Mouse (Mus musculus) CH12.LX (cell line): ENCODE results near the gene Nipsnap3b. TPM values are rescaled to one million over a fixed set of nuclear protein-coding genes. Genes with fewer than 3 reads are reported as not detected.

ENCODE experiments used
- DNase-seq: peaks from one replicate; pipeline ENCODE4 v3.0.0-alpha.2; 2013; ENCODE audit errors: extremely low read depth
- H3K27ac ChIP-seq: 2 replicates; pipeline ENCODE4 v1.5.1; 2012; ENCODE audit warnings: low read depth, mild to moderate bottlenecking, control low read depth, moderate library complexity; ENCODE audit not compliant: insufficient read depth
- H3K27me3 ChIP-seq: replicated peaks from 2 replicates; pipeline ENCODE3; 2012; ENCODE audit warnings: inconsistent platforms
- H3K36me3 ChIP-seq, 2 experiments: replicated peaks in 1 of 2; 2 replicates each; pipeline versions ENCODE3 to v1.6.1; 2012; ENCODE audit warnings: inconsistent platforms in 1 of 2, low read length in 1 of 2, mild to moderate bottlenecking in 1 of 2, mixed read lengths in 1 of 2, moderate library complexity in 1 of 2; ENCODE audit not compliant: control insufficient read depth in 1 of 2, insufficient read depth in 1 of 2
- H3K4me1 ChIP-seq, 2 experiments: 2 replicates each; pipeline ENCODE4 v1.6.1; 2012; ENCODE audit warnings: inconsistent platforms in 1 of 2, moderate library complexity in 1 of 2; ENCODE audit not compliant: insufficient read depth in 2 of 2, control insufficient read depth in 1 of 2
- H3K4me2 ChIP-seq: 2 replicates; pipeline ENCODE4 v1.6.1; 2012; ENCODE audit warnings: low read depth, mild to moderate bottlenecking, control low read depth; ENCODE audit not compliant: poor library complexity, insufficient read depth, severe bottlenecking
- H3K4me3 ChIP-seq, 3 experiments: fragments of 150-350 bp in 1 of 3; sonication (generic) in 1 of 3; replicated peaks in 1 of 3; 2 replicates each; pipeline versions ENCODE3 to v1.5.1; 2011 to 2012; ENCODE audit warnings: low read depth in 2 of 3, low read length in 2 of 3, mild to moderate bottlenecking in 2 of 3, moderate library complexity in 2 of 3, control low read depth in 1 of 3, improper control_type of control experiment in 1 of 3, inconsistent platforms in 1 of 3, mixed read lengths in 1 of 3; ENCODE audit not compliant: poor library complexity in 1 of 3
- H3K79me2 ChIP-seq: replicated peaks from 2 replicates; pipeline ENCODE4 v1.6.1; 2012; ENCODE audit warnings: mild to moderate bottlenecking, moderate library complexity; ENCODE audit not compliant: control insufficient read depth, poor library complexity, insufficient read depth, severe bottlenecking; ENCODE audit errors: extremely low read depth
- H3K9ac ChIP-seq: 2 replicates; pipeline ENCODE4 v1.6.1; 2012; ENCODE audit warnings: low read depth, mild to moderate bottlenecking, control low read depth, moderate library complexity; ENCODE audit not compliant: insufficient read depth
- H3K9me3 ChIP-seq: replicated peaks from 2 replicates; pipeline ENCODE3; 2012; ENCODE audit warnings: low read length, inconsistent platforms, mixed read lengths
- BHLHE40 ChIP-seq: IDR thresholded peaks from 2 replicates; pipeline ENCODE4 v1.6.1; 2011; ENCODE audit warnings: mild to moderate bottlenecking, low read depth, low read length, improper control_type of control experiment
- CTCF ChIP-seq, 2 experiments: IDR thresholded peaks in 1 of 2; conservative IDR thresholded peaks in 1 of 2; 2 replicates each; pipeline ENCODE4 v1.5.1; 2011 to 2012; ENCODE audit warnings: low read depth in 2 of 2, low read length in 2 of 2, improper control_type of control experiment in 1 of 2, inconsistent platforms in 1 of 2, mild to moderate bottlenecking in 1 of 2, moderate library complexity in 1 of 2
- ETS1 ChIP-seq: conservative IDR thresholded peaks from 2 replicates; pipeline ENCODE4 v1.6.1; 2012; ENCODE audit warnings: low read depth, mild to moderate bottlenecking, inconsistent platforms, low read length, improper control_type of control experiment, moderate library complexity
- GABPA ChIP-seq: IDR thresholded peaks from 2 replicates; pipeline ENCODE4 v1.6.1; 2012; ENCODE audit warnings: low read depth, low read length, improper control_type of control experiment, inconsistent platforms; ENCODE audit not compliant: insufficient replicate concordance
- JUND ChIP-seq: conservative IDR thresholded peaks from 2 replicates; pipeline ENCODE4 v1.6.1; 2011; ENCODE audit warnings: low read depth, low read length, improper control_type of control experiment
- KAT2A ChIP-seq: IDR thresholded peaks from 2 replicates; pipeline ENCODE4 v1.6.1; 2012; ENCODE audit warnings: low read length, improper control_type of control experiment, inconsistent platforms; ENCODE audit not compliant: insufficient replicate concordance
- MAZ ChIP-seq: IDR thresholded peaks from 2 replicates; pipeline ENCODE4 v1.6.1; 2012; ENCODE audit warnings: low read depth, mild to moderate bottlenecking, inconsistent platforms, low read length, improper control_type of control experiment, moderate library complexity
- MEF2A ChIP-seq: IDR thresholded peaks from 2 replicates; pipeline ENCODE4 v1.6.1; 2014; ENCODE audit warnings: low read depth, mild to moderate bottlenecking, inconsistent platforms, low read length, improper control_type of control experiment, borderline replicate concordance
- NRF1 ChIP-seq: IDR thresholded peaks from 2 replicates; pipeline ENCODE4 v1.6.1; 2014; ENCODE audit warnings: low read depth, mild to moderate bottlenecking, inconsistent platforms, low read length, improper control_type of control experiment, moderate library complexity
- POLR2AphosphoS2 ChIP-seq: IDR thresholded peaks from 2 replicates; pipeline ENCODE4 v1.6.1; 2011; ENCODE audit warnings: low read depth, low read length, improper control_type of control experiment
- RAD21 ChIP-seq: IDR thresholded peaks from 2 replicates; pipeline ENCODE4 v1.6.1; 2011; ENCODE audit warnings: low read depth, mild to moderate bottlenecking, low read length, improper control_type of control experiment, moderate library complexity
- SIN3A ChIP-seq: IDR thresholded peaks from 2 replicates; pipeline ENCODE4 v1.6.1; 2012; ENCODE audit warnings: low read length, improper control_type of control experiment, inconsistent platforms
- TBP ChIP-seq: conservative IDR thresholded peaks from 2 replicates; pipeline ENCODE4 v1.6.1; 2011; ENCODE audit warnings: low read depth, low read length, improper control_type of control experiment
- USF2 ChIP-seq: conservative IDR thresholded peaks from 2 replicates; pipeline ENCODE4 v1.6.1; 2011; ENCODE audit warnings: low read depth, low read length, improper control_type of control experiment
- ZMIZ1 ChIP-seq: IDR thresholded peaks from 2 replicates; pipeline ENCODE4 v1.6.1; 2012; ENCODE audit warnings: low read depth, mild to moderate bottlenecking, inconsistent platforms, low read length, improper control_type of control experiment
- dilution Hi-C: fragments of 300-500 bp; cut with MboI; formaldehyde crosslinking; loops from 2 replicates; pipeline ENCODE4 v1.14.3; 2020; ENCODE audit warnings: low sequenced_read_pairs; ENCODE audit not compliant: extremely low pct_unique_long_range_greater_than_20kb, extremely low pct_ligation_motif_present
- in situ Hi-C: fragments of 300-500 bp; cut with MboI; formaldehyde crosslinking; loops from 3 replicates; pipeline ENCODE4 v1.14.3; 2019; ENCODE audit warnings: low sequenced_read_pairs, low pct_ligation_motif_present, low pct_unique_long_range_greater_than_20kb, mixed read lengths
- polyA plus RNA-seq: library from polyadenylated mRNA; unstranded; fragments of >175 nt; gene quantifications from 2 replicates; pipeline ENCODE4 v1.2.1, GENCODE M21; 2012; ENCODE audit warnings: low read depth; ENCODE audit not compliant: insufficient read length
- total RNA-seq, 2 experiments: library from RNA; depleted of rRNA; stranded (reverse); fragments of 300-350 nt in 1 of 2; fragments of >200 nt in 1 of 2; gene quantifications; 2 replicates each; pipeline ENCODE4 v1.2.3; 2012 to 2014

The Nipsnap3b gene
- total and polyA plus RNA-seq, 3 experiments: 29.7 to 97.4 (median 70.9) TPM

GRCm38 (mm10) chr4:53000154-53000553 is 11.5 kb upstream of the Nipsnap3b start:
- Histone ChIP-seq H3K4me1 (no peaks in the 10 kb centered on the region), H3K79me2 (no peaks in the 10 kb centered on the region), H3K27me3 (no peaks in the 10 kb centered on the region)
- in situ Hi-C loops: no loop called here
- DNase-seq: peak; percentile 8
- TF ChIP-seq POLR2AphosphoS2 (no peak), ZMIZ1 (no peak), KAT2A (no peak), GABPA (no peak), RAD21 (no peak), NRF1 (no peak), MEF2A (no peak), TBP (no peak)
- TF ChIP-seq, all 38 proteins: peak for 0
- H3K27ac ChIP-seq: no peak overlapping the region
- no peaks in the 10 kb centered on the region for H3K36me3 ChIP-seq
- dilution Hi-C loops: no loop called here
- H3K4me3 ChIP-seq: no peak overlapping the region
- no peak overlapping the region for H3K9ac ChIP-seq
- H3K9me3 ChIP-seq: no peaks in the 10 kb centered on the region
- H3K4me2 ChIP-seq: no peak overlapping the region

- Histone ChIP-seq H3K9me3 (no peaks in the 10 kb centered on the region), H3K9ac (no peak overlapping the region), H3K4me2 (no peak overlapping the region), H3K36me3 (no peaks in the 10 kb centered on the region), H3K27ac (no peak overlapping the region), H3K79me2 (no peaks in the 10 kb centered on the region), H3K27me3 (no peaks in the 10 kb centered on the region), H3K4me3 (no peak overlapping the region), H3K4me1 (peaks cover 0 to 17% of the 10 kb centered on the region in 2 experiments; a peak in 2 of 4 replicates)
- TF ChIP-seq JUND (no peak), RAD21 (peak; percentile 22), SIN3A (no peak), MAZ (no peak), POLR2AphosphoS2 (no peak), USF2 (no peak), BHLHE40 (no peak), ETS1 (no peak), CTCF (conservative IDR thresholded peaks at IDR 0.05 in 1 of 2, IDR thresholded peaks at IDR 0.05 in 1 of 2; ENCODE audit: low read depth in 2 of 2, low read length in 2 of 2) (peak in 1 of 2 experiments; percentile 14; a peak in 1 of 4 replicates)
- DNase-seq: peak; percentile 9
- in situ Hi-C loops: no loop called here
- dilution Hi-C loops: no loop called here
Observed at GRCm38 (mm10) chr4:53009183-53009582, 2.5 kb upstream of the Nipsnap3b start.
